Mouse (Mus musculus) C2C12 (cell line): ENCODE results near the gene Tmem39b. TPM values are rescaled to one million over a fixed set of nuclear protein-coding genes. Genes with fewer than 3 reads are reported as not detected.
"Not testable (repeated sequence)": the region's sequence is repeated elsewhere in the genome, so short reads cannot be mapped to it uniquely, and the experiment has no call there.

Experiments
- H3K27me3 ChIP-seq: one replicate; pipeline ENCODE4 v1.6.1; 2011; ENCODE audit not compliant: control insufficient read depth, insufficient read depth, insufficient read length
- H3K36me3 ChIP-seq: one replicate; pipeline ENCODE4 v1.6.1; 2011; ENCODE audit not compliant: control insufficient read depth, insufficient read depth
- H3K4me3 ChIP-seq: one replicate; pipeline ENCODE4 v1.5.1; 2011; ENCODE audit warnings: mild to moderate bottlenecking, control low read depth; ENCODE audit not compliant: poor library complexity, insufficient read depth, severe bottlenecking
- H3K79me2 ChIP-seq: one replicate; pipeline ENCODE4 v1.6.1; 2011; ENCODE audit not compliant: control insufficient read depth, insufficient read depth
- H3K79me3 ChIP-seq: one replicate; pipeline ENCODE4 v1.6.1; 2011; ENCODE audit warnings: low read depth, control low read depth
- H3ac ChIP-seq: one replicate; pipeline ENCODE3; 2011; ENCODE audit warnings: low read depth; ENCODE audit not compliant: control insufficient read depth, insufficient read length
- CEBPB ChIP-seq: IDR thresholded peaks from one replicate; pipeline ENCODE4 v1.6.1; 2011; ENCODE audit warnings: low read depth, mild to moderate bottlenecking, control low read depth, moderate library complexity
- CTCF ChIP-seq: IDR thresholded peaks from one replicate; pipeline ENCODE4 v1.5.1; 2011; ENCODE audit not compliant: control insufficient read depth, insufficient read depth, insufficient read length
- FOSL1 ChIP-seq: IDR thresholded peaks from one replicate; pipeline ENCODE4 v1.8.0; 2011; ENCODE audit warnings: mild to moderate bottlenecking, low read length; ENCODE audit not compliant: poor library complexity, insufficient read depth, severe bottlenecking
- MAX ChIP-seq: IDR thresholded peaks from one replicate; pipeline ENCODE4 v1.6.1; 2011; ENCODE audit warnings: mild to moderate bottlenecking, control low read depth
- MYOD1 ChIP-seq: IDR thresholded peaks from one replicate; pipeline ENCODE4 v1.6.1; 2011; ENCODE audit warnings: low read depth; ENCODE audit not compliant: control insufficient read depth, insufficient read length
- MYOG ChIP-seq: IDR thresholded peaks from one replicate; pipeline ENCODE4 v1.6.1; 2011; ENCODE audit not compliant: control insufficient read depth, insufficient read length; ENCODE audit errors: extremely low read depth
- USF1 ChIP-seq: IDR thresholded peaks from one replicate; pipeline ENCODE4 v1.6.1; 2011; ENCODE audit warnings: low read depth, mild to moderate bottlenecking, control low read depth, moderate library complexity
- polyA plus RNA-seq: library from polyadenylated mRNA; unstranded; fragments of >200 nt; fragmentation: generic; extraction: Trizol; gene quantifications from one replicate; pipeline ENCODE4 v1.2.1, GENCODE M21; 2012; ENCODE audit warnings: missing spikeins

Tmem39b gene
- polyA plus RNA-seq, 1 experiment = 17.0 TPM

- Histone ChIP-seq H3ac (peak overlapping the region; percentile 100), H3K79me3 (peaks cover 47% of the 10 kb centered on the region), H3K4me3 (peak overlapping the region; percentile 99), H3K79me2 (peaks cover 52% of the 10 kb centered on the region), H3K27me3 (no peaks in the 10 kb centered on the region), H3K36me3 (peaks cover 27% of the 10 kb centered on the region)
- TF ChIP-seq USF1 = no peak
- TF ChIP-seq FOSL1 = no peak
- no peak for TF ChIP-seq MAX
- TF ChIP-seq MYOD1 = no peak
- TF ChIP-seq CTCF = no peak
- no peak for TF ChIP-seq CEBPB
- TF ChIP-seq MYOG = no peak
These were observed 45.3 kb upstream of the Tmem39b start for GRCm38 (mm10) chr4:129741974-129742231.

GRCm38 (mm10) chr4:129741251-129741973, 44.8 kb upstream of the Tmem39b start:
- Histone ChIP-seq H3K79me2 (peaks cover 57% of the 10 kb centered on the region), H3K79me3 (peaks cover 51% of the 10 kb centered on the region), H3K4me3 (peak overlapping the region; percentile 99), H3ac (peak overlapping the region; percentile 100), H3K36me3 (peaks cover 28% of the 10 kb centered on the region), H3K27me3 (no peaks in the 10 kb centered on the region)
- TF ChIP-seq MYOD1 = no peak
- peak; percentile 12 for TF ChIP-seq MAX

- H3K4me3 ChIP-seq = no peak overlapping the region
- H3K79me3 ChIP-seq = peaks cover 71% of the 10 kb centered on the region
- H3K27me3 ChIP-seq = no peaks in the 10 kb centered on the region
- peaks cover 79% of the 10 kb centered on the region for H3K79me2 ChIP-seq
- peaks cover 41% of the 10 kb centered on the region for H3K36me3 ChIP-seq
- TF ChIP-seq CEBPB (no peak), FOSL1 (no peak), MAX (no peak), MYOD1 (no peak), MYOG (no peak), USF1 (no peak), CTCF (no peak)
- H3ac ChIP-seq = no peak overlapping the region
These were observed 42.5 kb upstream of the Tmem39b start for GRCm38 (mm10) chr4:129739111-129739645.

GRCm38 (mm10) chr4:129736173-129736572, 39.5 kb upstream of the Tmem39b start:
- no peaks in the 10 kb centered on the region for H3K27me3 ChIP-seq
- H3ac ChIP-seq = no peak overlapping the region
- peaks cover 53% of the 10 kb centered on the region for H3K36me3 ChIP-seq
- H3K4me3 ChIP-seq = no peak overlapping the region
- H3K79me3 ChIP-seq = peaks cover 93% of the 10 kb centered on the region
- H3K79me2 ChIP-seq = peaks cover 100% of the 10 kb centered on the region
- TF ChIP-seq MAX = no peak

- Histone ChIP-seq H3K79me3 (peaks cover 93% of the 10 kb centered on the region), H3K79me2 (peaks cover 100% of the 10 kb centered on the region), H3K36me3 (peaks cover 55% of the 10 kb centered on the region)
- not testable (repeated sequence) for H3K27me3 ChIP-seq, H3K4me3 ChIP-seq, H3ac ChIP-seq
These were observed 38.8 kb upstream of the Tmem39b start for GRCm38 (mm10) chr4:129735485-129735884.

GRCm38 (mm10) chr4:129731423-129731822, 34.8 kb upstream of the Tmem39b start:
- TF ChIP-seq FOSL1 (no peak), MYOD1 (no peak), MYOG (no peak), CEBPB (no peak)
- H3ac ChIP-seq = no peak overlapping the region
- H3K36me3 ChIP-seq = peaks cover 57% of the 10 kb centered on the region
- H3K4me3 ChIP-seq = no peak overlapping the region
- peaks cover 85% of the 10 kb centered on the region for H3K79me3 ChIP-seq
- H3K79me2 ChIP-seq = peaks cover 100% of the 10 kb centered on the region
- H3K27me3 ChIP-seq = no peaks in the 10 kb centered on the region

GRCm38 (mm10) chr4:129716310-129716709, 19.7 kb upstream of the Tmem39b start:
- H3K36me3 ChIP-seq = peaks cover 86% of the 10 kb centered on the region

More at GRCm38 (mm10) chr4:129716310-129716709, 19.7 kb upstream of the Tmem39b start:
- peaks cover 2% of the 10 kb centered on the region for H3K79me3 ChIP-seq
- peaks cover 10% of the 10 kb centered on the region for H3K79me2 ChIP-seq
- no peak for TF ChIP-seq CEBPB
- no peak for TF ChIP-seq FOSL1
- no peak for TF ChIP-seq CTCF
- TF ChIP-seq MYOD1 = no peak
- no peak for TF ChIP-seq USF1
- TF ChIP-seq MAX = no peak
- no peak for TF ChIP-seq MYOG
- no peak overlapping the region for H3K4me3 ChIP-seq
- no peak overlapping the region for H3ac ChIP-seq
- H3K27me3 ChIP-seq = no peaks in the 10 kb centered on the region
